Mouse (Mus musculus) intestine, embryonic 16.5 days (tissue): ENCODE measurements at regions not wholly inside any gene's neighbourhood (a gene's known extent, or its start where the extent isn't known, plus 50 kb on each side); places are given as distances from the start of the nearest gene placed in this dataset.

Experiments used
- ATAC-seq: fragments of 200-750 bp; cut with Nextera tagmentation; 2 replicates; pipeline ENCODE4 v1.8.0; 2017; ENCODE audit warnings: moderate TSS enrichment, moderate library complexity
- H3K27ac ChIP-seq: fragments of 300-500 bp; sonication (generic); 2 replicates; pipeline ENCODE4 v1.5.1; 2014; ENCODE audit warnings: mild to moderate bottlenecking, low read length
- H3K27me3 ChIP-seq: fragments of 300-500 bp; sonication (generic); replicated peaks from 2 replicates; pipeline ENCODE4 v1.6.1; 2014; ENCODE audit warnings: low read length, control low read depth, mixed read lengths; ENCODE audit not compliant: control insufficient read depth, insufficient read depth
- H3K36me3 ChIP-seq: fragments of 300-500 bp; sonication (generic); 2 replicates; pipeline ENCODE4 v1.6.1; 2014; ENCODE audit warnings: low read length, control low read depth; ENCODE audit not compliant: control insufficient read depth, insufficient read depth
- H3K4me1 ChIP-seq: fragments of 300-500 bp; sonication (generic); 2 replicates; pipeline ENCODE4 v1.6.1; 2014; ENCODE audit warnings: low read length, control low read depth, mixed read lengths; ENCODE audit not compliant: control insufficient read depth, insufficient read depth
- H3K4me2 ChIP-seq: fragments of 300-500 bp; sonication (generic); 2 replicates; pipeline ENCODE4 v1.6.1; 2014; ENCODE audit warnings: low read depth, low read length, control low read depth
- H3K4me3 ChIP-seq: fragments of 300-500 bp; sonication (generic); 2 replicates; pipeline ENCODE4 v1.5.1; 2014; ENCODE audit warnings: mild to moderate bottlenecking, low read length
- H3K9ac ChIP-seq: fragments of 300-500 bp; sonication (generic); 2 replicates; pipeline ENCODE4 v1.6.1; 2014; ENCODE audit warnings: low read depth, low read length
- H3K9me3 ChIP-seq: fragments of 300-500 bp; sonication (generic); 2 replicates; pipeline ENCODE4 v1.6.1; 2016; ENCODE audit warnings: low read length, control low read depth; ENCODE audit not compliant: control insufficient read depth
- WGBS: fragments of 180-500 bp; shearing (Covaris S2); extraction: QIAGEN DNeasy Blood & Tissue Kit; methylation state at CpG from one replicate; pipeline ENCODE4 v1.1.7; 2014; 5-methylcytosine and 5-hydroxymethylcytosine counted together

- Histone ChIP-seq H3K9ac (no peak overlapping the region), H3K27ac (peak overlapping the region; percentile 4; the same call in 1 of the 2 replicates), H3K4me1 (peaks cover 12% of the 10 kb centered on the region; the same call in 1 of the 2 replicates), H3K9me3 (no peaks in the 10 kb centered on the region), H3K36me3 (no peaks in the 10 kb centered on the region), H3K4me3 (no peak overlapping the region), H3K27me3 (no peaks in the 10 kb centered on the region), H3K4me2 (no peak overlapping the region)
- WGBS, result 27% methylated on average over 5 of the region's 5 CpGs
- ATAC-seq, result no peak; the same call in 1 of the 2 replicates
Measured at GRCm38 (mm10) chr4:34315848-34316247, 234.9 kb upstream of the Akirin2 start.

- H3K27ac ChIP-seq, result no peak overlapping the region
- no peak overlapping the region for H3K9ac ChIP-seq
- no peak overlapping the region for H3K4me2 ChIP-seq
- H3K4me3 ChIP-seq, result no peak overlapping the region
- H3K27me3 ChIP-seq, result no peaks in the 10 kb centered on the region
- no peaks in the 10 kb centered on the region for H3K9me3 ChIP-seq
- ATAC-seq, result no peak
- WGBS, result 58% methylated on average over 3 of the region's 3 CpGs
- H3K4me1 ChIP-seq, result no peaks in the 10 kb centered on the region
- H3K36me3 ChIP-seq, result no peaks in the 10 kb centered on the region
Measured at GRCm38 (mm10) chr4:34322841-34323240, 227.9 kb upstream of the Akirin2 start.

GRCm38 (mm10) chr4:34328151-34328785 lies 222.5 kb upstream of the Akirin2 start:
- Histone ChIP-seq H3K4me1 (no peaks in the 10 kb centered on the region), H3K4me2 (0 out of 2 replicates have a peak overlapping the region, but pooled peaks have one; percentile 12), H3K27ac (no peak overlapping the region), H3K9me3 (no peaks in the 10 kb centered on the region), H3K27me3 (no peaks in the 10 kb centered on the region), H3K36me3 (no peaks in the 10 kb centered on the region), H3K9ac (no peak overlapping the region), H3K4me3 (no peak overlapping the region)
- 69% methylated on average over 19 of the region's 19 CpGs for WGBS
- ATAC-seq, result no peak

- Histone ChIP-seq H3K9ac (no peak overlapping the region), H3K9me3 (no peaks in the 10 kb centered on the region), H3K4me2 (no peak overlapping the region), H3K27me3 (no peaks in the 10 kb centered on the region), H3K36me3 (no peaks in the 10 kb centered on the region), H3K4me3 (no peak overlapping the region), H3K4me1 (no peaks in the 10 kb centered on the region), H3K27ac (no peak overlapping the region)
- 51% methylated on average over 14 of the region's 14 CpGs for WGBS
- ATAC-seq, result no peak
Measured at GRCm38 (mm10) chr4:34336971-34337797, 213.6 kb upstream of the Akirin2 start.

GRCm38 (mm10) chr4:34337852-34338251 lies 212.9 kb upstream of the Akirin2 start:
- WGBS, result 78% methylated on average over 13 of the region's 13 CpGs
- no peak overlapping the region for H3K4me3 ChIP-seq
- no peaks in the 10 kb centered on the region for H3K9me3 ChIP-seq
- no peaks in the 10 kb centered on the region for H3K27me3 ChIP-seq
- no peak overlapping the region for H3K4me2 ChIP-seq
- ATAC-seq, result no peak
- no peak overlapping the region for H3K9ac ChIP-seq
- H3K36me3 ChIP-seq, result no peaks in the 10 kb centered on the region
- H3K4me1 ChIP-seq, result no peaks in the 10 kb centered on the region
- no peak overlapping the region for H3K27ac ChIP-seq

- 94% methylated on average over 8 of the region's 8 CpGs for WGBS
- Histone ChIP-seq H3K9me3 (no peaks in the 10 kb centered on the region), H3K27ac (no peak overlapping the region), H3K4me3 (no peak overlapping the region), H3K4me1 (no peaks in the 10 kb centered on the region), H3K27me3 (no peaks in the 10 kb centered on the region), H3K9ac (no peak overlapping the region), H3K4me2 (no peak overlapping the region), H3K36me3 (no peaks in the 10 kb centered on the region)
- no peak for ATAC-seq
Measured at GRCm38 (mm10) chr4:34340057-34340456, 210.7 kb upstream of the Akirin2 start.

GRCm38 (mm10) chr4:34371281-34372032 lies 179.3 kb upstream of the Akirin2 start:
- H3K36me3 ChIP-seq, result no peaks in the 10 kb centered on the region
- no peak for ATAC-seq
- no peak overlapping the region for H3K9ac ChIP-seq

GRCm38 (mm10) chr4:34386338-34386967 lies 164.3 kb upstream of the Akirin2 start:
- H3K27me3 ChIP-seq, result no peaks in the 10 kb centered on the region
- H3K9me3 ChIP-seq, result no peaks in the 10 kb centered on the region
- H3K9ac ChIP-seq, result no peak overlapping the region
- WGBS, result 73% methylated on average over 5 of the region's 5 CpGs
- H3K27ac ChIP-seq, result no peak overlapping the region
- no peak overlapping the region for H3K4me3 ChIP-seq
- no peaks in the 10 kb centered on the region for H3K36me3 ChIP-seq
- H3K4me1 ChIP-seq, result no peaks in the 10 kb centered on the region
- no peak overlapping the region for H3K4me2 ChIP-seq
- ATAC-seq, result no peak

More at GRCm38 (mm10) chr4:34371281-34372032, 179.3 kb upstream of the Akirin2 start:
- 68% methylated on average over 8 of the region's 8 CpGs for WGBS
- Histone ChIP-seq H3K4me1 (no peaks in the 10 kb centered on the region), H3K4me2 (no peak overlapping the region), H3K4me3 (no peak overlapping the region), H3K9me3 (no peaks in the 10 kb centered on the region), H3K27me3 (no peaks in the 10 kb centered on the region), H3K27ac (no peak overlapping the region)

- WGBS, result 92% methylated on average over 5 of the region's 5 CpGs
- ATAC-seq, result no peak
- no peaks in the 10 kb centered on the region for H3K27me3 ChIP-seq
- H3K27ac ChIP-seq, result no peak overlapping the region
- no peak overlapping the region for H3K9ac ChIP-seq
- H3K9me3 ChIP-seq, result no peaks in the 10 kb centered on the region
- no peak overlapping the region for H3K4me3 ChIP-seq
- no peak overlapping the region for H3K4me2 ChIP-seq
- H3K4me1 ChIP-seq, result no peaks in the 10 kb centered on the region
- no peaks in the 10 kb centered on the region for H3K36me3 ChIP-seq
Measured at GRCm38 (mm10) chr4:34391499-34391898, 159.2 kb upstream of the Akirin2 start.
